Mouse (Mus musculus): ENCODE data around the gene Ino80e.
A peak's percentile ranks its signal among the peaks of the same experiment; 100 is the strongest.
"Not testable (repeated sequence)": the region's sequence is repeated elsewhere in the genome, so short reads cannot be mapped to it uniquely, and the experiment has no call there.

Gene Ino80e

GRCm38 (mm10) chr7:126862147-126862784 lies at the start of gene Ino80e:
Gene Ino80e, minus strand, starts transcription at chr7:126862377.
- DNase-seq: peak; percentile 92 to 95

GRCm38 (mm10) chr7:126905590-126905989 lies 43.4 kb upstream of the Ino80e start:
- no peak for DNase-seq

- not testable (repeated sequence) for DNase-seq
These were observed 37.6 kb upstream of the Ino80e start for GRCm38 (mm10) chr7:126899781-126900180.

- peak; percentile 94 to 96 for DNase-seq
These were observed 36.2 kb upstream of the Ino80e start for GRCm38 (mm10) chr7:126898102-126898990.

- DNase-seq: peak in 1 of 2 experiments; percentile 55
These were observed 35.4 kb upstream of the Ino80e start for GRCm38 (mm10) chr7:126897390-126898101.

- no peak for DNase-seq
These were observed 34.7 kb upstream of the Ino80e start for GRCm38 (mm10) chr7:126896912-126897311.

- peak in 1 of 2 experiments; percentile 60 for DNase-seq
These were observed 26.7 kb upstream of the Ino80e start for GRCm38 (mm10) chr7:126888852-126889251.

- no peak for DNase-seq
These were observed 25.1 kb upstream of the Ino80e start for GRCm38 (mm10) chr7:126887281-126887680.

- DNase-seq: peak; percentile 99
These were observed 22.3 kb upstream of the Ino80e start, which contains the start of gene Taok2 for GRCm38 (mm10) chr7:126884286-126885164. Gene Taok2, minus strand, starts transcription at chr7:126884703.

GRCm38 (mm10) chr7:126883731-126884181 lies 21.6 kb upstream of the Ino80e start:
- peak in 1 of 2 experiments; percentile 52 for DNase-seq

GRCm38 (mm10) chr7:126881040-126881439 lies 18.9 kb upstream of the Ino80e start:
- peak; percentile 55 to 70 for DNase-seq

GRCm38 (mm10) chr7:126877239-126877638 lies 15.1 kb upstream of the Ino80e start:
- no peak for DNase-seq

GRCm38 (mm10) chr7:126870520-126870891 lies 8.3 kb upstream of the Ino80e start:
- no peak for DNase-seq

GRCm38 (mm10) chr7:126869780-126870519 lies 7.8 kb upstream of the Ino80e start:
- no peak for DNase-seq

- DNase-seq: peak; percentile 45 to 50
These were observed 5.8 kb upstream of the Ino80e start for GRCm38 (mm10) chr7:126868003-126868402.

GRCm38 (mm10) chr7:126867534-126867933 lies 5.4 kb upstream of the Ino80e start:
- no peak for DNase-seq

- no peak for DNase-seq
These were observed 1.6 kb upstream of the Ino80e start for GRCm38 (mm10) chr7:126863791-126864190.

GRCm38 (mm10) chr7:126861429-126862130 lies 597 bp downstream of the Ino80e start, which contains the start of gene Hirip3:
Gene Hirip3, plus strand, starts transcription at chr7:126861972.
- DNase-seq: peak; percentile 97 to 98

GRCm38 (mm10) chr7:126860987-126861386 lies 1.2 kb downstream of the Ino80e start:
- no peak for DNase-seq

GRCm38 (mm10) chr7:126856741-126857420 lies 5.3 kb downstream of the Ino80e start:
- DNase-seq: peak; percentile 65 to 67

Measured in lung, adult 18-20 months (tissue).